Mouse (Mus musculus) ES-Bruce4 (cell line): ENCODE data around the gene Abcb1b.

Experiments used
- CTCF ChIP-seq: IDR thresholded peaks from one replicate; pipeline ENCODE4 v1.8.1; 2011; ENCODE audit warnings: low read depth, low read length
- POLR2A ChIP-seq: IDR thresholded peaks from one replicate; pipeline ENCODE4 v1.8.1; 2011; ENCODE audit warnings: low read length; ENCODE audit not compliant: insufficient read depth

DNA sequence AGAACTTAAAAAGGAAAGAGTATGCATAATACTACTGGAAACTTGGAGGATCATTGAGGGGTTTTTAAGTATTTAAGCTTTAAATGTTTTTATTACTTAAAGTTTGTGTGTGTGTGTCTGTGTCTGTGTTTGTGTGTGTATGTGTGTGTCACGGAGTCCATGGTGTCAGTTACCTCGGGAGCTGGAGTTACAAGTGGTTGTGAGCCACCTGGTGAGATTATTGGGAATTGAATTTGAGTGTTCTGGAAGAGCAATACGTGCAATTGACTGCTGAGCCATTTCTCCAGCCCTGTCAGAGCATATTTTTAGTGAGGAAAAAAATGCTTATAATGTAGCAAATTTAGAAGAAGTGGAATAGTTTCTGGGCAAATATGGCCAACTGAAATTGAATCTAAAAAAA is 44.9 kb downstream of the Abcb1b start:
- no peak for TF ChIP-seq CTCF
- no peak for TF ChIP-seq POLR2A
